Mouse (Mus musculus): ENCODE measurements at regions not wholly inside any gene's neighbourhood (a gene's known extent, or its start where the extent isn't known, plus 50 kb on each side); places are given as distances from the start of the nearest gene placed in this dataset.

DNA sequence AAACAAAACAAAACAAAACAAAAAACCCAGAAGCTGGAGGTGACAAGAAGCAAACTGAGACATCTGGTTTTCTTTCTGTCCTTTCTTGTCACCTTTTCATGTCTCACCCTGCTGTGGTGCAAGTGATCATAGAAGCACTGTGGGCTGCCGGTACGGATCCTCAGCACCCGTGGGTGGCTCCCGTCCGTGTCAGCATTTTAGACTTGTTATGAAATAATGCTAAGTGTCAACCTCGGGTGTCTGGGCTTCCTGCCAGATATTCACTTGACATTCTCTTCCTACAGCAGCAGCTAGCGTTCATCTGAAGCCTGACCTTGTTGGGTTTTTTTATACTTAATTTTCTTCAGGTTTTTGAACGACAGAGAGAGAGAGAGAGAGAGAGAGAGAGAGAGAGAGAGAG lies 404.7 kb downstream of the Pla2g4a start:
- Histone ChIP-seq H3K4me2 (no peak overlapping the region), H3K9me3 (no peaks in the 10 kb centered on the region), H3K4me3 (replicated peaks) (no peak overlapping the region), H3K36me3 (replicated peaks) (no peaks in the 10 kb centered on the region), H3K27ac (no peak overlapping the region), H3K27me3 (no peaks in the 10 kb centered on the region), H3K4me1 (no peaks in the 10 kb centered on the region), H3K9ac (no peak overlapping the region)
- WGBS, result 81% methylated on average over 8 of the region's 8 CpGs
- no peak for ATAC-seq (ENCODE audit: low FRiP score)

DNA sequence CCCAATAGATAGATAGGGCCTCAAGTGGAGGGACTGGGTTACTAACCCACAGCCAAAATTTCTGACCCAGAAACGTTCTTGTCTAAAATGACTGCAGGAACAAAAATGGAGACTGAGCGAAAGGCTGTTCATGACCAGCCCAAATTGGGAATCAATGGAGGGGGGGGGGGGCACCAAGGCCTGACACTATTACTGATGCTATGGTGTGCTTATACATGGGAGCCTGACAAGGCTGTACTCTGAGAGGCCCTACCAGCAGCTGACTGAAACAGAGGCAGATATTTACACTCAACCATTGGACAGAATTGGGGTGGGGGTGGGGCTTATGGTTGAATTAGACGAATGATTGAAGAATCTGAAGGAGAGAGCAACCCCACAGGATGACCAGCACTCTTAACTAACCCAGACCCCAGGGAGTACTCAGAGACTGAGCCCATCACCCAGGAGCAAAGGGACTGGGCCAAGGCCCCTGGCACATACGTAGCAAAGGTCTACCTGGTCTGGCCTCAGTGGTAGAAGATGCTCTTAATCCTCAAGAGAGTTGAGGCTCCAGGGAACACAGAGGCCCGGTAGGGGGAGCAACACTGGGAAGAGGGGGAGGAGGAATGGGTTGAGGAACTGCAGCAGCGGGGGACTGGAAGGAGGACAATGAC lies 405.6 kb downstream of the Pla2g4a start:
- ATAC-seq (ENCODE audit: low FRiP score), result no peak

DNA sequence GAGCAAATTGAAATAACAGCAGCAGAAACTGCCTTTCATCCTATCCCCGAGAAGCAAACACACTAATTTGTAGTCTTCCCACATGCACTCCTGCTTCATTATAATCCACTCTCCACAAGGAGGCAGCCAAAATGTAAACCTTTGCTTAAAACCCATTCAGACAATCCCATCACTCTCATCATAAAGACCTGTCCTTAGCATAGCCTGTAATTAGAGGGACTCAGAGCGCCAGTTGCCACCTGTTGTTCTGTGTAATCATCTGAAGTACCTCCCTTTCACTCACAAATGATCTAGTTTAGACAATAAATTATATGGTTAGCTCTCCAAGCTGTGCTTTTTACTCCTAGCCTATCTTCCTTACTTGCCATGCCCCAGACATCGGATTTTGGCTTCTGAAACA lies 415.0 kb downstream of the Pla2g4a start:
- no peaks in the 10 kb centered on the region for H3K4me1 ChIP-seq
- no peaks in the 10 kb centered on the region for H3K27me3 ChIP-seq
- H3K27ac ChIP-seq, result no peak overlapping the region
- H3K36me3 ChIP-seq (replicated peaks), result no peaks in the 10 kb centered on the region
- ATAC-seq (ENCODE audit: low FRiP score), result peak; percentile 73; the same call in 1 of the 2 replicates
- H3K9ac ChIP-seq, result no peak overlapping the region
- H3K4me2 ChIP-seq, result no peak overlapping the region
- no peak overlapping the region for H3K4me3 ChIP-seq (replicated peaks)
- H3K9me3 ChIP-seq, result no peaks in the 10 kb centered on the region
- WGBS, result 49% methylated on average over 3 of the region's 3 CpGs

More for the DNA sequence above, 405.6 kb downstream of the Pla2g4a start:
- no peak overlapping the region for H3K27ac ChIP-seq
- WGBS, result 74% methylated on average over 6 of the region's 6 CpGs
- H3K4me3 ChIP-seq (replicated peaks), result no peak overlapping the region
- no peaks in the 10 kb centered on the region for H3K9me3 ChIP-seq
- no peak overlapping the region for H3K4me2 ChIP-seq
- H3K9ac ChIP-seq, result no peak overlapping the region
- no peaks in the 10 kb centered on the region for H3K36me3 ChIP-seq (replicated peaks)
- H3K27me3 ChIP-seq, result no peaks in the 10 kb centered on the region
- no peaks in the 10 kb centered on the region for H3K4me1 ChIP-seq

DNA sequence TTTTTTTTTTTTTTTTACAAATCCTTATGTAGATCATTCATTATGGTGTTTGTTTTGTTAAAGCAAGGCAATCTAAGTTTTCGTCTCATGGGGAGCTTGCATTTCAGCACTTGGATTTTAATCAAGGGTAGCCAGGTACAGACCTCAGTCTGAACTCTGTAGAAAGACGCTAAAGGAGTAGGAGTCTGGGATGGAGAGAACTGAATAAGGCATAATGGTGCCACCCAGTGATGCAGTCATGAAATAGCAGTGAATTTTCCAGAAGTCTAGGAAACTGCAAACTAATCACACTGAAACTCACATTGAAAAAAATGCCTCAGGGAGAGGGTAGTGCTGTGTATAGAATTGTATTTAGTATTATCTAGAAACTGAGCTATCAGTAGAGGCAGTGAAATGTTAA lies 419.7 kb downstream of the Pla2g4a start:
- no peaks in the 10 kb centered on the region for H3K36me3 ChIP-seq (replicated peaks)
- H3K27me3 ChIP-seq, result no peaks in the 10 kb centered on the region
- H3K4me1 ChIP-seq, result no peaks in the 10 kb centered on the region
- no peaks in the 10 kb centered on the region for H3K9me3 ChIP-seq
- ATAC-seq (ENCODE audit: low FRiP score), result no peak
- H3K4me3 ChIP-seq (replicated peaks), result no peak overlapping the region
- H3K27ac ChIP-seq, result no peak overlapping the region
- 53% methylated on average over 2 of the region's 2 CpGs for WGBS
- H3K9ac ChIP-seq, result no peak overlapping the region
- no peak overlapping the region for H3K4me2 ChIP-seq

DNA sequence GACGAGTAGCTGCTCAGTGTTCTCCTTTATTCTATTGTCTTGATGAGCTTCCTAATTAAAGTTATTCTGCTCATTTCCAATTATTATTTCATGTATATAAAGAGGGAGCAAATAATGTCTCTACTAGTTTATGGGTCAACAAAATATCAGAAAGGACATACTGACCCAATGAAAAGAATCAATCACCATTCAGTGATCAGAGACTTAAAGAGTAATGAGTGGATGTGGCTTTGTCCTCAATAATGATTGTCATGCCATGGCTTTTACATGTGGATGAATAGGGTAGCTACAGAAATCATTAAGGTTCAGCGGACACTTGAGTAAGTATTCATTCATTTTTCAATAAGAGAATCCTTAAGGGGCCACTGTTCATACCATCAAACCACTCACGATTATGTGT lies 427.4 kb downstream of the Pla2g4a start:
- Histone ChIP-seq H3K9ac (no peak overlapping the region), H3K27ac (no peak overlapping the region), H3K36me3 (replicated peaks) (no peaks in the 10 kb centered on the region), H3K4me3 (replicated peaks) (no peak overlapping the region), H3K4me2 (no peak overlapping the region), H3K9me3 (no peaks in the 10 kb centered on the region), H3K27me3 (no peaks in the 10 kb centered on the region), H3K4me1 (no peaks in the 10 kb centered on the region)
- 33% methylated on average over 3 of the region's 3 CpGs for WGBS
- no peak for ATAC-seq (ENCODE audit: low FRiP score)
